In the genomic region with DNA sequence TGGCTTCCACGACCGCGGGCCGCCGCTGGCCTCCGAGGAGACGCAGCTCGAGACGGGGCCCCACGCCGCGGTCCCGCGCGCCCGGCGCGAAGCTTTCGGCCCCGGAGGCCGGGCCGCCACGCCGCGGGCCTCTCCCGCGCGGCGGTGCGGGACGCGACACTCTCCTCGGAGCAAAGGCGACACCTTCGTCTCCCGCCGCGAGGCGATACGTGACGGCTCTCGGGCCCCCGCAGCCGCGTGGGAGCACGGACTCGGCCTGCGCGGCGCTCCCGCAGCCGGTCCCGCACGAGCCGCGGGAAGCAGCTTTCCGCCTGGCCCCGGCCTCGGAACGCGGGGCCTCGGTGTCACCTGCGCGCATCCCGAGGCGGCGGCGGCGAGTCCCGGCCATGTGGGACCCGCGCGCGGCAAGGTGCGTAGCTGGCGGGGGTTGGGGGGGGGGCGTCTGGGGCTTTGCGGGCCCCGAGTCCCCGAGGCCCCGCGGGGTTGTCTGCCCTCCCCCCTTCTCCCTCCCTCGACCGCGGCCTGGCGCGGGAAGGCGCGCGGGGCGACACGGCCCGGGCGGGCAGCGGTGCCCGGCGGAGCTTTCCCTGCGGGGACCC, we compare ENCODE assay signal across 9 mouse cellular contexts. TPM values are rescaled to one million over a fixed set of nuclear protein-coding genes. Genes with fewer than 3 reads are reported as not detected.
DNase-seq lines count a peak whose midpoint lies in the region; ATAC-seq and TF ChIP-seq lines count a peak whose summit lies in the region.
"Had no signal": no experiment of that assay in that cellular context is flagged by ENCODE, and none has a peak within 500 bp of the region (broad histone marks: within the 10 kb centered on the region; RNA-seq: fewer than 3 reads in every experiment).

No protein-coding gene starts in this region.

- H3K27me3 ChIP-seq in lung, embryonic 14.5 days (ENCODE audit: insufficient read depth, low read length) = peaks cover 52% of the 10 kb centered on the region
- peaks cover 25% of the 10 kb centered on the region for H3K27me3 ChIP-seq in hindbrain, embryonic 16.5 days (replicated peaks; ENCODE audit: control insufficient read depth, insufficient read depth, low read length)
- peaks cover 38% of the 10 kb centered on the region for H3K27me3 ChIP-seq in neural tube, embryonic 11.5 days (ENCODE audit: control insufficient read depth, insufficient read depth, low read length)

- no peak overlapping the region for H3K27ac ChIP-seq in lung, embryonic 14.5 days (ENCODE audit: low read depth)
- peak overlapping the region; percentile 74 for H3K27ac ChIP-seq in hindbrain, embryonic 16.5 days (ENCODE audit: low read depth, low read length)
- H3K27ac ChIP-seq in neural tube, embryonic 11.5 days (ENCODE audit: low read depth, low read length) = no peak overlapping the region

- H3K4me2 ChIP-seq in lung, embryonic 14.5 days = peak overlapping the region; percentile 81
- H3K4me2 ChIP-seq in hindbrain, embryonic 16.5 days (ENCODE audit: low read length) = peak overlapping the region; percentile 85
- H3K4me2 ChIP-seq in neural tube, embryonic 11.5 days (ENCODE audit: low read depth) = peak overlapping the region; percentile 83

- DNase-seq in adrenal gland, postnatal 14 days = peak; percentile 39
- DNase-seq in adrenal gland, adult 18-20 months (ENCODE audit: low spot score in 2 of 2) = no peak
- DNase-seq in lung, embryonic 14.5 days = peak; percentile 4
- no peak for DNase-seq in lung, postnatal 10 days
- DNase-seq in neural tube, embryonic 11.5 days (ENCODE audit: low spot score) = peak; percentile 20
- DNase-seq in urinary bladder, postnatal 36 days (ENCODE audit: low spot score in 2 of 2) = no peak
- no peak for DNase-seq in urinary bladder, adult 18-20 months (ENCODE audit: low spot score in 2 of 2)

- WGBS in lung, embryonic 14.5 days = under 1% methylated on average over 69 of the region's 98 CpGs
- WGBS in hindbrain, embryonic 16.5 days = 1% methylated on average over 55 of the region's 98 CpGs
- WGBS in neural tube, embryonic 11.5 days = under 1% methylated on average over 24 of the region's 98 CpGs

- H3K9me3 ChIP-seq in lung, embryonic 14.5 days (ENCODE audit: low read depth, low read length) = peaks cover 11% of the 10 kb centered on the region; the same call in 1 of the 2 replicates
- H3K9me3 ChIP-seq in hindbrain, embryonic 16.5 days (ENCODE audit: control insufficient read depth, low read length) = no peaks in the 10 kb centered on the region; the same call in 1 of the 2 replicates
- H3K9me3 ChIP-seq in neural tube, embryonic 11.5 days (ENCODE audit: control insufficient read depth, low read length) = no peaks in the 10 kb centered on the region

- no peak for TF ChIP-seq CTCF in lung, embryonic 14.5 days (IDR thresholded peaks at IDR 0.05; ENCODE audit: low read depth)

- H3K4me1 ChIP-seq in lung, embryonic 14.5 days (ENCODE audit: insufficient read depth) = no peaks in the 10 kb centered on the region
- H3K4me1 ChIP-seq in hindbrain, embryonic 16.5 days (ENCODE audit: control insufficient read depth, insufficient read depth, low read depth, low read length) = peaks cover 8% of the 10 kb centered on the region
- H3K4me1 ChIP-seq in neural tube, embryonic 11.5 days (ENCODE audit: control insufficient read depth, insufficient read depth, low read length) = peaks cover 8% of the 10 kb centered on the region; the same call in 1 of the 2 replicates

- H3K36me3 ChIP-seq in lung, embryonic 14.5 days (ENCODE audit: insufficient read depth) = no peaks in the 10 kb centered on the region
- no peaks in the 10 kb centered on the region for H3K36me3 ChIP-seq in hindbrain, embryonic 16.5 days (ENCODE audit: control insufficient read depth, insufficient read depth, low read length)
- H3K36me3 ChIP-seq in neural tube, embryonic 11.5 days (ENCODE audit: control insufficient read depth, insufficient read depth, low read length) = no peaks in the 10 kb centered on the region

- peak; percentile 29; the same call in 1 of the 2 replicates for ATAC-seq in lung, embryonic 14.5 days (ENCODE audit: insufficient read depth)
- peak; percentile 32 for ATAC-seq in hindbrain, embryonic 16.5 days
- ATAC-seq in neural tube, embryonic 11.5 days (ENCODE audit: insufficient read depth, low FRiP score, low TSS enrichment) = 0 out of 2 replicates have a peak, but pooled peaks have one; percentile 15

- H3K4me3 ChIP-seq in lung, embryonic 14.5 days (ENCODE audit: low read depth, low read length) = peak overlapping the region; percentile 45
- H3K4me3 ChIP-seq in hindbrain, embryonic 16.5 days (ENCODE audit: low read length) = peak overlapping the region; percentile 71
- H3K4me3 ChIP-seq in neural tube, embryonic 11.5 days (ENCODE audit: low read depth, low read length) = peak overlapping the region; percentile 49

- peak overlapping the region; percentile 29; the same call in 1 of the 2 replicates for H3K9ac ChIP-seq in lung, embryonic 14.5 days
- peak overlapping the region; percentile 76 for H3K9ac ChIP-seq in hindbrain, embryonic 16.5 days (ENCODE audit: low read depth, low read length)
- H3K9ac ChIP-seq in neural tube, embryonic 11.5 days (ENCODE audit: low read length) = peak overlapping the region; percentile 49

RNA-seq across cellular contexts. Expression of gene Trank1, which starts 0.4 kb away (rescaled TPM):
- 56.4 and 61.0 TPM in 2 replicates for total RNA-seq in adrenal gland, postnatal 14 days (2021)
- 100 to 1,000 TPM in 1 of 2 experiments, 10 to 100 TPM in 1; 47.6 to 122 TPM for total RNA-seq in adrenal gland, adult 18-20 months (2021)
- polyA plus RNA-seq in lung, embryonic 14.5 days (2014; fragmentation: Nextera tagmentation; extraction: Ambion mirVana) = 0.12 and 0.34 TPM in 2 replicates
- 11.6 TPM in 2 replicates for polyA plus RNA-seq in hindbrain, embryonic 16.5 days (2015; fragmentation: Nextera tagmentation; extraction: Ambion mirVana)
- 0.16 and 0.34 TPM in 2 replicates for polyA plus RNA-seq in neural tube, embryonic 11.5 days (2014; fragmentation: Nextera tagmentation; extraction: Ambion mirVana)
- total RNA-seq: neutrophil, adult 5-6 weeks had no signal

RNA-seq across cellular contexts. Expression of gene Epm2aip1, which starts 40.2 kb away (rescaled TPM):
- total RNA-seq in adrenal gland, postnatal 14 days (2021) = 36.3 and 39.8 TPM in 2 replicates
- total RNA-seq in adrenal gland, adult 18-20 months (2021) = 10 to 100 TPM; 31.2 to 37.8 TPM
- polyA plus RNA-seq in lung, embryonic 14.5 days (2014; fragmentation: Nextera tagmentation; extraction: Ambion mirVana) = 36.0 and 37.3 TPM in 2 replicates
- 46.2 and 60.4 TPM in 2 replicates for polyA plus RNA-seq in hindbrain, embryonic 16.5 days (2015; fragmentation: Nextera tagmentation; extraction: Ambion mirVana)
- 45.4 and 47.8 TPM in 2 replicates for polyA plus RNA-seq in neural tube, embryonic 11.5 days (2014; fragmentation: Nextera tagmentation; extraction: Ambion mirVana)

RNA-seq across cellular contexts. Expression of gene Mlh1, which starts 40.4 kb away (rescaled TPM):
- 20.6 and 20.9 TPM in 2 replicates for total RNA-seq in adrenal gland, postnatal 14 days (2021)
- 10 to 100 TPM; 11.0 to 11.1 TPM for total RNA-seq in adrenal gland, adult 18-20 months (2021)
- 36.1 and 39.2 TPM in 2 replicates for polyA plus RNA-seq in lung, embryonic 14.5 days (2014; fragmentation: Nextera tagmentation; extraction: Ambion mirVana)
- polyA plus RNA-seq in hindbrain, embryonic 16.5 days (2015; fragmentation: Nextera tagmentation; extraction: Ambion mirVana) = 25.5 and 29.2 TPM in 2 replicates
- 43.9 and 48.6 TPM in 2 replicates for polyA plus RNA-seq in neural tube, embryonic 11.5 days (2014; fragmentation: Nextera tagmentation; extraction: Ambion mirVana)

Comparison
In these comparisons a context has a peak if more than half of its experiments do, and no peak if none do; other contexts are left out.
1. DNase-seq: peak in adrenal gland, postnatal 14 days (single experiment), lung, embryonic 14.5 days (single experiment) and neural tube, embryonic 11.5 days (single experiment); none in adrenal gland, adult 18-20 months (0 of 2), lung, postnatal 10 days (single experiment), urinary bladder, postnatal 36 days (0 of 2) and urinary bladder, adult 18-20 months (0 of 2).
2. Peak in every context shown above with its lines, with median percentiles within 50 percentile points of each other: ATAC-seq, H3K4me2 ChIP-seq, H3K4me3 ChIP-seq and H3K9ac ChIP-seq.